Mouse (Mus musculus): ENCODE measurements around the gene Kcnq1. TPM values are rescaled to one million over a fixed set of nuclear protein-coding genes. Genes with fewer than 3 reads are reported as not detected.

Gene Kcnq1
- polyA plus RNA-seq, 2 experiments: 1.5 to 1.7 TPM

DNA sequence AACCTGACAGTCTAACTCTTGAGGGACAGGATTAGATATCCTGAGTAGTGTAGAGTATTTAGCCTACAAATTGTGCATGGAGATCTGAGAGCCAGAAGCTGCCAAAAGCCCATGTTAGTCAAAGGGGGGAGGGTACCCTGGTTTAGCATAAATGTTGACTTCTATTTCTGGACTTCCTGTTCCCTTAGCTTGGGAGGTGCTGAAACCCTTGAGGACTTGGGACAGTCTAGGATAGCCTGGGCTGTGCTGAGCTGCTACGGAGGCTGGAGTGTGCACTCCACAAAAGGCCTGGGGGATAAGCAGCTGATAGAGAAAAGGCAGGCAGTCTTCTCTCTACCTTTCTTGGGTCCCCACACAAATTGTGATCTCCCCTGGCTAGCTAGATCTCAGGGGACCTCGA is 177.5 kb downstream of the Kcnq1 start:
- Histone ChIP-seq H3K4me1 (ENCODE audit: control insufficient read depth, insufficient read depth, low read length) (peaks cover 22% of the 10 kb centered on the region), H3K27me3 (ENCODE audit: control insufficient read depth, insufficient read depth, low read length) (no peaks in the 10 kb centered on the region), H3K9ac (ENCODE audit: low read depth, low read length, severe bottlenecking) (no peak overlapping the region), H3K36me3 (ENCODE audit: control insufficient read depth, insufficient read depth, low read length) (peaks cover 9% of the 10 kb centered on the region), H3K4me3 (replicated peaks; ENCODE audit: low read length) (no peak overlapping the region), H3K9me3 (ENCODE audit: control insufficient read depth, low read length) (no peaks in the 10 kb centered on the region), H3K4me2 (replicated peaks; ENCODE audit: low read depth, low read length, severe bottlenecking) (no peak overlapping the region), H3K27ac (replicated peaks; ENCODE audit: low read depth, low read length) (no peak overlapping the region)
- WGBS: 80% methylated on average over 2 of the region's 2 CpGs
- no peak for TF ChIP-seq POLR2A (IDR thresholded peaks at IDR 0.05; ENCODE audit: borderline replicate concordance, extremely low read depth, insufficient read depth, insufficient read length)
- ATAC-seq (ENCODE audit: low FRiP score, low read depth) (no peak), DNase-seq (ENCODE audit: low spot score) (no peak)

DNA sequence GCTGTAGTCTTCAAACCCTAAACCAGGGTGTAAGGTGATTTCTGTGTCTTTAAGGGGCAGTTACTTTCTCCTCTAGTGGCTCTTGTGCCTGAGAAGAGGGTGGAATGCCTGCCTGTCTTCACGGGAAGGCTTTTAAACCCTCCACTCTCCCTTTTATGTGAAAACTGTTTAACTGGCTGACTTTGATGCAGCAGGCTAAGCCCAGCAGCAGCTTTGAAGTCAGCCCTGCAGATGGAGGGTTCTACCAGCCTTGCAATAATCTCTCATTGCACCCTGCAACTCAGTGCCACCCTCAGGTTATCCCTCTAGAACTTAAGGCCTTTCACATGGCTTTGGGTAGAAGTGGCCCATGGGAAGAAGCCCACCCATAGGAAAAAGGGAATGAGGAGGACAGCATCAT is 178.7 kb downstream of the Kcnq1 start:
- TF ChIP-seq POLR2A (IDR thresholded peaks at IDR 0.05; ENCODE audit: borderline replicate concordance, extremely low read depth, insufficient read depth, insufficient read length): no peak
- ATAC-seq (ENCODE audit: low FRiP score, low read depth): no peak
- H3K4me2 ChIP-seq (replicated peaks; ENCODE audit: low read depth, low read length, severe bottlenecking): no peak overlapping the region
- no peak overlapping the region for H3K9ac ChIP-seq (ENCODE audit: low read depth, low read length, severe bottlenecking)
- no peaks in the 10 kb centered on the region for H3K27me3 ChIP-seq (ENCODE audit: control insufficient read depth, insufficient read depth, low read length)
- no peak overlapping the region for H3K27ac ChIP-seq (replicated peaks; ENCODE audit: low read depth, low read length)
- WGBS: 6% methylated on average over 1 of the region's 1 CpGs
- H3K4me3 ChIP-seq (replicated peaks; ENCODE audit: low read length): no peak overlapping the region
- no peaks in the 10 kb centered on the region for H3K9me3 ChIP-seq (ENCODE audit: control insufficient read depth, low read length)
- peaks cover 34% of the 10 kb centered on the region for H3K4me1 ChIP-seq (ENCODE audit: control insufficient read depth, insufficient read depth, low read length)
- DNase-seq (ENCODE audit: low spot score): no peak
- H3K36me3 ChIP-seq (ENCODE audit: control insufficient read depth, insufficient read depth, low read length): peaks cover 9% of the 10 kb centered on the region

DNA sequence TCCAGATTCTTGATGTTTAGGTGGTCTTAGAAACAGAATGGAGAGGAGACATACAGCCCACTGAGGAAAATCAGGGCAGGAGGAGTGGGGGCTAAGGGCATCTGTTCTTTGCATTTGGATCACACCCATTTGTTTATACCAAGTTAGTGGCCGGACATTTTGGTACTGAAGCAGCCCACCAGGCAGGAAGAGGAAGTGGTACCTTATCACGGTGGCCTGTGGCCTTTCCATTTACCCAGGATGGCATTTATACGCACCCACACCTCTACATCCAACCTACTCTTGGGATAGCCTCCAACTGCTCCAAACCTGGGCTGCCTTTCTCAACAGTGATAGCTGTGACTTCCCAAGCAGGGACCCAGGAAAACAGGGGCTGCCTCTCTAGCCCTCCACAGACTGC is 179.3 kb downstream of the Kcnq1 start:
- H3K27ac ChIP-seq (replicated peaks; ENCODE audit: low read depth, low read length): no peak overlapping the region
- H3K9ac ChIP-seq (ENCODE audit: low read depth, low read length, severe bottlenecking): no peak overlapping the region
- no peaks in the 10 kb centered on the region for H3K9me3 ChIP-seq (ENCODE audit: control insufficient read depth, low read length)
- ATAC-seq (ENCODE audit: low FRiP score, low read depth) (no peak), DNase-seq (ENCODE audit: low spot score) (no peak)
- no peak for TF ChIP-seq POLR2A (IDR thresholded peaks at IDR 0.05; ENCODE audit: borderline replicate concordance, extremely low read depth, insufficient read depth, insufficient read length)
- WGBS: 76% methylated on average over 3 of the region's 3 CpGs
- no peak overlapping the region for H3K4me2 ChIP-seq (replicated peaks; ENCODE audit: low read depth, low read length, severe bottlenecking)
- peaks cover 9% of the 10 kb centered on the region for H3K36me3 ChIP-seq (ENCODE audit: control insufficient read depth, insufficient read depth, low read length)
- H3K27me3 ChIP-seq (ENCODE audit: control insufficient read depth, insufficient read depth, low read length): no peaks in the 10 kb centered on the region
- peaks cover 38% of the 10 kb centered on the region for H3K4me1 ChIP-seq (ENCODE audit: control insufficient read depth, insufficient read depth, low read length)
- no peak overlapping the region for H3K4me3 ChIP-seq (replicated peaks; ENCODE audit: low read length)

DNA sequence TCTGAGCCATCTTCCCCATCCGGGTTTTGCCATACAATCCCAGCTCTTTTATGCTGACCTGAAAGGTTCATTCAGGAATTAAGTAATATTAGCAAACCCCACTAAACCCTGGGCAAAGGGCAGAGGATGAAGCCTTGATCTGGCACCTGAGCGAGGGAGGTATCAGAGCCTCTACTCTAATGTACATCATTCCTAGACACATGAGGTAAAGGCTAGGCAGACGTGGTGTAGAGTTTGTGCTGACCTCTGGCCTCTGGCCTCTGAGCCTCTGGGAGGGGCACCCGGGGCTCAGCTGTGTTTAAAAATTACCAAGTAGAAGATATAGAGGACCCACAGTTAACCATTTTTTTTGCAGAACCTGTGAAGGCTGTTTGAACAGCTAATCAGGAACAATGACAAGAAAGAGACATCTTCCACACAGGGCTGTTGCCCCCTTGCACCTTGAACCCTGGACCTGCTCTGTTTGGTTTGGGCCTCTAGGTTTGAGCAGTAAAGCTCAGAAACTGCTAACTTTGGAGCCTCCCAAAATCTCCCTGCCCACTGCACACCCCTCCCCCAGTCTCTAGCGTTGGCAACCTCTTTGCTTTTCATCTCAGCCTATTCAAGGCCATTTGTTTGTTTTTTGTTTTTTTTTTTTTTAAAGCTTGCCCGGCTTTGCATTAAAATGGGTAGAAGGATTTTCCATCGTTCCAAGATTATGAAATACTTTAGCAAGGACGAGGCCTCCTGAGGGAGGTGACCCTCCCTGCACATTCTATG is 180.5 kb downstream of the Kcnq1 start:
- Histone ChIP-seq H3K27me3 (ENCODE audit: control insufficient read depth, insufficient read depth, low read length) (no peaks in the 10 kb centered on the region), H3K36me3 (ENCODE audit: control insufficient read depth, insufficient read depth, low read length) (peaks cover 6% of the 10 kb centered on the region), H3K4me2 (replicated peaks; ENCODE audit: low read depth, low read length, severe bottlenecking) (no peak overlapping the region), H3K27ac (replicated peaks; ENCODE audit: low read depth, low read length) (no peak overlapping the region), H3K9me3 (ENCODE audit: control insufficient read depth, low read length) (no peaks in the 10 kb centered on the region), H3K9ac (ENCODE audit: low read depth, low read length, severe bottlenecking) (no peak overlapping the region), H3K4me3 (replicated peaks; ENCODE audit: low read length) (no peak overlapping the region), H3K4me1 (ENCODE audit: control insufficient read depth, insufficient read depth, low read length) (peaks cover 48% of the 10 kb centered on the region)
- DNase-seq (ENCODE audit: low spot score) (no peak), ATAC-seq (ENCODE audit: low FRiP score, low read depth) (no peak)
- WGBS: 69% methylated on average over 8 of the region's 8 CpGs
- TF ChIP-seq POLR2A (IDR thresholded peaks at IDR 0.05; ENCODE audit: borderline replicate concordance, extremely low read depth, insufficient read depth, insufficient read length): no peak

DNA sequence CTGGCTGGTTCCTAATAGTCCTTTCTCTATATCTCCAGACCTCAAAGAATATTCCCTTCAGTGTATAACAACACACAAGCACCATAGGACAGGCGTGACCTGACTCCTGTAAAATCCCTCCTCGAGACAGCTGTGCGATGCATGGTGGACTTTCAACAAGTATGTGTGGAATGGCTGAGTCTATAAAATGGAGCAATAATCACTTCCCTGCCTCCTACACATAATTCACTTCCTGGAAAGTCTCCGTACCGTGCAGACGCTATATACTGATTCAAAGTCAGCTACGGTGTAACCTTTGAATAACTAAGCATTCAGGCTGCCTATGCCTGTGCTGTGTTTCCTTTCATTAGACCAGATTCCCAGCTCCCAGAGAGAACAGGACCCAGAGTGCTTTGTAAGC is 182.0 kb downstream of the Kcnq1 start:
- Histone ChIP-seq H3K9ac (ENCODE audit: low read depth, low read length, severe bottlenecking) (no peak overlapping the region), H3K9me3 (ENCODE audit: control insufficient read depth, low read length) (no peaks in the 10 kb centered on the region), H3K27ac (replicated peaks; ENCODE audit: low read depth, low read length) (no peak overlapping the region), H3K27me3 (ENCODE audit: control insufficient read depth, insufficient read depth, low read length) (no peaks in the 10 kb centered on the region), H3K4me1 (ENCODE audit: control insufficient read depth, insufficient read depth, low read length) (peaks cover 58% of the 10 kb centered on the region), H3K4me3 (replicated peaks; ENCODE audit: low read length) (no peak overlapping the region), H3K4me2 (replicated peaks; ENCODE audit: low read depth, low read length, severe bottlenecking) (no peak overlapping the region), H3K36me3 (ENCODE audit: control insufficient read depth, insufficient read depth, low read length) (peaks cover 3% of the 10 kb centered on the region; the same call in 1 of the 2 replicates)
- TF ChIP-seq POLR2A (IDR thresholded peaks at IDR 0.05; ENCODE audit: borderline replicate concordance, extremely low read depth, insufficient read depth, insufficient read length): no peak
- ATAC-seq (ENCODE audit: low FRiP score, low read depth) (no peak), DNase-seq (ENCODE audit: low spot score) (no peak)
- 25% methylated on average over 7 of the region's 7 CpGs for WGBS
